Mouse (Mus musculus) lung, adult 2 months (tissue): ENCODE measurements around the gene Epha4. TPM values are rescaled to one million over a fixed set of nuclear protein-coding genes. Genes with fewer than 3 reads are reported as not detected.

ENCODE experiments used
- DNase-seq: peaks from one replicate; pipeline ENCODE4 v3.0.0; 2022
- H3K4me1 ChIP-seq: fragments of 200-500 bp; 2 replicates; pipeline ENCODE4 v1.6.1; 2011; ENCODE audit warnings: low read length; ENCODE audit not compliant: control insufficient read depth, insufficient read depth
- H3K4me3 ChIP-seq: fragments of 200-500 bp; replicated peaks from 2 replicates; pipeline ENCODE3; 2011; ENCODE audit warnings: low read depth, mild to moderate bottlenecking, control low read depth, low read length; ENCODE audit errors: extremely low read depth
- CTCF ChIP-seq: fragments of 200-500 bp; IDR thresholded peaks from 2 replicates; pipeline ENCODE4 v1.5.1; 2011; ENCODE audit warnings: mild to moderate bottlenecking, low read length, control low read depth; ENCODE audit not compliant: insufficient read depth
- POLR2A ChIP-seq: fragments of 200-500 bp; IDR thresholded peaks from 2 replicates; pipeline ENCODE4 v1.6.1; 2011; ENCODE audit warnings: low read depth, mild to moderate bottlenecking, control low read depth, low read length, borderline replicate concordance; ENCODE audit errors: extremely low read depth
- WGBS: fragments of 180-500 bp; shearing (Covaris S2); methylation state at CpG from one replicate; pipeline ENCODE4 v1.1.7; 2018; 5-methylcytosine and 5-hydroxymethylcytosine counted together
- polyA plus RNA-seq: library from polyadenylated mRNA; depleted of rRNA; stranded (reverse); fragments of >200 nt; gene quantifications from 2 replicates; pipeline ENCODE4 v1.2.3, GENCODE M21; 2012

Gene Epha4
- polyA plus RNA-seq, 1 experiment = 20.6 TPM

GRCm38 (mm10) chr1:77461877-77462615 lies 52.8 kb downstream of the Epha4 start:
- DNase-seq = no peak

GRCm38 (mm10) chr1:77460831-77461629 lies 53.9 kb downstream of the Epha4 start:
- Histone ChIP-seq H3K4me1 (peaks cover 15% of the 10 kb centered on the region), H3K4me3 (no peak overlapping the region)
- no peak for DNase-seq
- 53% methylated on average over 11 of the region's 11 CpGs for WGBS
- TF ChIP-seq CTCF = no peak
- no peak for TF ChIP-seq POLR2A

More at GRCm38 (mm10) chr1:77461877-77462615, 52.8 kb downstream of the Epha4 start:
- WGBS = 18% methylated on average over 3 of the region's 3 CpGs
- TF ChIP-seq CTCF (no peak), POLR2A (no peak)
- peaks cover 17% of the 10 kb centered on the region for H3K4me1 ChIP-seq
- H3K4me3 ChIP-seq = no peak overlapping the region

- WGBS = 75% methylated on average over 7 of the region's 7 CpGs
- no peak for DNase-seq
- H3K4me1 ChIP-seq = peaks cover 15% of the 10 kb centered on the region
- H3K4me3 ChIP-seq = no peak overlapping the region
- no peak for TF ChIP-seq CTCF
- no peak for TF ChIP-seq POLR2A
Measured at GRCm38 (mm10) chr1:77458751-77459385, 56.0 kb downstream of the Epha4 start.

GRCm38 (mm10) chr1:77457446-77457800 lies 57.5 kb downstream of the Epha4 start:
- Histone ChIP-seq H3K4me3 (no peak overlapping the region), H3K4me1 (peaks cover 12% of the 10 kb centered on the region)
- 54% methylated on average over 6 of the region's 6 CpGs for WGBS
- DNase-seq = no peak
- no peak for TF ChIP-seq CTCF
- no peak for TF ChIP-seq POLR2A

GRCm38 (mm10) chr1:77456695-77457445 lies 58.0 kb downstream of the Epha4 start:
- Histone ChIP-seq H3K4me3 (no peak overlapping the region), H3K4me1 (peaks cover 10% of the 10 kb centered on the region)
- TF ChIP-seq POLR2A = no peak
- no peak for DNase-seq
- 88% methylated on average over 7 of the region's 7 CpGs for WGBS

GRCm38 (mm10) chr1:77453811-77454210 lies 61.1 kb downstream of the Epha4 start:
- H3K4me3 ChIP-seq = no peak overlapping the region
- H3K4me1 ChIP-seq = no peaks in the 10 kb centered on the region; the same call in 1 of the 2 replicates
- 85% methylated on average over 1 of the region's 1 CpGs for whole genome bisulfite sequencing
- DNase-seq = no peak
- TF ChIP-seq POLR2A (no peak), CTCF (no peak)

GRCm38 (mm10) chr1:77452721-77453120 lies 62.2 kb downstream of the Epha4 start:
- TF ChIP-seq POLR2A = no peak
- no peak for TF ChIP-seq CTCF
- Histone ChIP-seq H3K4me1 (no peaks in the 10 kb centered on the region; the same call in 1 of the 2 replicates), H3K4me3 (no peak overlapping the region)
- WGBS = 89% methylated on average over 3 of the region's 3 CpGs
- DNase-seq = no peak

GRCm38 (mm10) chr1:77451541-77451940 lies 63.3 kb downstream of the Epha4 start:
- 95% methylated on average over 3 of the region's 3 CpGs for WGBS
- TF ChIP-seq POLR2A = no peak
- Histone ChIP-seq H3K4me1 (no peaks in the 10 kb centered on the region; the same call in 1 of the 2 replicates), H3K4me3 (no peak overlapping the region)
- DNase-seq = no peak

GRCm38 (mm10) chr1:77450201-77450600 lies 64.7 kb downstream of the Epha4 start:
- no peak for DNase-seq
- WGBS = 30% methylated on average over 3 of the region's 3 CpGs
- H3K4me3 ChIP-seq = no peak overlapping the region
- H3K4me1 ChIP-seq = peaks cover 4% of the 10 kb centered on the region
- TF ChIP-seq POLR2A = no peak
- TF ChIP-seq CTCF = no peak

GRCm38 (mm10) chr1:77447061-77447614 lies 67.8 kb downstream of the Epha4 start:
- Histone ChIP-seq H3K4me3 (no peak overlapping the region), H3K4me1 (peaks cover 10% of the 10 kb centered on the region)
- TF ChIP-seq POLR2A (no peak), CTCF (no peak)
- DNase-seq = no peak
- 98% methylated on average over 1 of the region's 1 CpGs for WGBS
